Mouse (Mus musculus) stomach, embryonic 14.5 days (tissue): Measurements from ENCODE around the gene Ripor2. TPM values are rescaled to one million over a fixed set of nuclear protein-coding genes. Genes with fewer than 3 reads are reported as not detected.

ENCODE experiments used
- polyA plus RNA-seq: library from polyadenylated mRNA; unstranded; fragments of >200 nt; fragmentation: Nextera tagmentation; extraction: Ambion mirVana; gene quantifications from 2 replicates; pipeline ENCODE4 v1.2.1, GENCODE M21; 2014

The Ripor2 gene
- polyA plus RNA-seq, 1 experiment from 2014 or later = 2.3 TPM

Other genes starting within 250 kb of the Ripor2 start
- gene Armh2, start 159.0 kb downstream of the Ripor2 start, polyA plus RNA-seq = not detected in 2 replicates
- gene Gmnn, start 179.7 kb downstream of the Ripor2 start, polyA plus RNA-seq = 107 and 108 TPM in 2 replicates
- 28.2 and 30.6 TPM in 2 replicates for gene BC005537, start 219.5 kb downstream of the Ripor2 start, polyA plus RNA-seq
- 84.6 and 84.8 TPM in 2 replicates for gene Acot13, start 249.4 kb downstream of the Ripor2 start, polyA plus RNA-seq
- 58.3 and 61.7 TPM in 2 replicates for gene Tdp2, start 249.5 kb downstream of the Ripor2 start, polyA plus RNA-seq